Mouse (Mus musculus) hindbrain, embryonic 16.5 days (tissue): ENCODE measurements around the gene Fubp1. TPM values are rescaled to one million over a fixed set of nuclear protein-coding genes. Genes with fewer than 3 reads are reported as not detected.

ENCODE experiments used
- ATAC-seq: fragments of 200-750 bp; cut with Nextera tagmentation; 2 replicates; pipeline ENCODE4 v1.8.0; 2017; ENCODE audit warnings: moderate TSS enrichment, moderate library complexity
- H3K27ac ChIP-seq: fragments of 300-500 bp; sonication (generic); 2 replicates; pipeline ENCODE4 v1.5.1; 2014; ENCODE audit warnings: low read depth, mild to moderate bottlenecking, control low read depth, low read length, moderate library complexity
- H3K27me3 ChIP-seq: fragments of 300-500 bp; sonication (generic); replicated peaks from 2 replicates; pipeline ENCODE4 v1.6.1; 2014; ENCODE audit warnings: low read length; ENCODE audit not compliant: control insufficient read depth, insufficient read depth
- H3K36me3 ChIP-seq: fragments of 300-500 bp; sonication (generic); 2 replicates; pipeline ENCODE4 v1.6.1; 2014; ENCODE audit warnings: mild to moderate bottlenecking, low read length, moderate library complexity, mixed read lengths; ENCODE audit not compliant: control insufficient read depth, insufficient read depth
- H3K4me1 ChIP-seq: fragments of 300-500 bp; sonication (generic); 2 replicates; pipeline ENCODE4 v1.6.1; 2014; ENCODE audit warnings: low read depth, low read length; ENCODE audit not compliant: control insufficient read depth, insufficient read depth
- H3K4me2 ChIP-seq: fragments of 300-500 bp; sonication (generic); 2 replicates; pipeline ENCODE4 v1.6.1; 2014; ENCODE audit warnings: mild to moderate bottlenecking, low read length, control low read depth, moderate library complexity
- H3K4me3 ChIP-seq: fragments of 300-500 bp; sonication (generic); 2 replicates; pipeline ENCODE4 v1.5.1; 2014; ENCODE audit warnings: mild to moderate bottlenecking, low read length, control low read depth, moderate library complexity
- H3K9ac ChIP-seq: fragments of 300-500 bp; sonication (generic); 2 replicates; pipeline ENCODE4 v1.6.1; 2014; ENCODE audit warnings: low read depth, mild to moderate bottlenecking, control low read depth, low read length, moderate library complexity
- H3K9me3 ChIP-seq: fragments of 300-500 bp; sonication (generic); 2 replicates; pipeline ENCODE4 v1.6.1; 2014; ENCODE audit warnings: mild to moderate bottlenecking, low read length, moderate library complexity; ENCODE audit not compliant: control insufficient read depth
- WGBS: fragments of 180-500 bp; shearing (Covaris S2); extraction: QIAGEN DNeasy Blood & Tissue Kit; methylation state at CpG from one replicate; pipeline ENCODE4 v1.1.7; 2014; 5-methylcytosine and 5-hydroxymethylcytosine counted together
- polyA plus RNA-seq: library from polyadenylated mRNA; unstranded; fragments of >200 nt; fragmentation: Nextera tagmentation; extraction: Ambion mirVana; gene quantifications from 2 replicates; pipeline ENCODE4 v1.2.1, GENCODE M21; 2015

The Fubp1 gene
- polyA plus RNA-seq, 1 experiment from 2014 or later, result 168 TPM

GRCm38 (mm10) chr3:152260362-152260761, 50.1 kb downstream of the Fubp1 start:
- Histone ChIP-seq H3K27ac (no peak overlapping the region), H3K4me1 (peaks cover 3% of the 10 kb centered on the region), H3K9me3 (no peaks in the 10 kb centered on the region), H3K27me3 (0 out of 2 replicates have a peak, but pooled peaks cover 3% of the 10 kb centered on the region), H3K9ac (no peak overlapping the region), H3K36me3 (no peaks in the 10 kb centered on the region), H3K4me3 (no peak overlapping the region), H3K4me2 (no peak overlapping the region)
- no peak for ATAC-seq
- WGBS, result 92% methylated on average over 1 of the region's 1 CpGs

- Histone ChIP-seq H3K9ac (no peak overlapping the region), H3K4me3 (no peak overlapping the region), H3K36me3 (no peaks in the 10 kb centered on the region), H3K4me2 (no peak overlapping the region), H3K27ac (no peak overlapping the region), H3K27me3 (peaks cover 4% of the 10 kb centered on the region), H3K4me1 (peaks cover 12% of the 10 kb centered on the region), H3K9me3 (no peaks in the 10 kb centered on the region)
- 50% methylated on average over 8 of the region's 8 CpGs for WGBS
- ATAC-seq, result no peak
These were observed 51.2 kb downstream of the Fubp1 start for GRCm38 (mm10) chr3:152261436-152261835.

GRCm38 (mm10) chr3:152261948-152262347, 51.7 kb downstream of the Fubp1 start:
- Histone ChIP-seq H3K4me3 (no peak overlapping the region), H3K27me3 (peaks cover 6% of the 10 kb centered on the region)
- WGBS, result 33% methylated on average over 8 of the region's 8 CpGs

GRCm38 (mm10) chr3:152264374-152264773, 54.2 kb downstream of the Fubp1 start:
- no peak overlapping the region for H3K4me3 ChIP-seq
- H3K4me1 ChIP-seq, result peaks cover 12% of the 10 kb centered on the region
- H3K4me2 ChIP-seq, result no peak overlapping the region
- 45% methylated on average over 10 of the region's 10 CpGs for WGBS
- no peak for ATAC-seq
- no peaks in the 10 kb centered on the region for H3K36me3 ChIP-seq
- no peaks in the 10 kb centered on the region for H3K9me3 ChIP-seq
- H3K27ac ChIP-seq, result no peak overlapping the region
- H3K9ac ChIP-seq, result no peak overlapping the region
- H3K27me3 ChIP-seq, result peaks cover 9% of the 10 kb centered on the region

More at GRCm38 (mm10) chr3:152261948-152262347, 51.7 kb downstream of the Fubp1 start:
- H3K4me2 ChIP-seq, result no peak overlapping the region
- no peaks in the 10 kb centered on the region for H3K36me3 ChIP-seq
- H3K4me1 ChIP-seq, result peaks cover 12% of the 10 kb centered on the region
- no peak overlapping the region for H3K9ac ChIP-seq
- ATAC-seq, result no peak
- H3K9me3 ChIP-seq, result no peaks in the 10 kb centered on the region
- no peak overlapping the region for H3K27ac ChIP-seq

- Histone ChIP-seq H3K27ac (no peak overlapping the region), H3K36me3 (no peaks in the 10 kb centered on the region), H3K4me1 (peaks cover 12% of the 10 kb centered on the region), H3K9ac (no peak overlapping the region; the same call in 1 of the 2 replicates), H3K27me3 (peaks cover 9% of the 10 kb centered on the region), H3K4me2 (peak overlapping the region; percentile 100), H3K9me3 (no peaks in the 10 kb centered on the region), H3K4me3 (peak overlapping the region; percentile 62; the same call in 1 of the 2 replicates)
- ATAC-seq, result no peak
- WGBS, result 23% methylated on average over 12 of the region's 12 CpGs
These were observed 54.6 kb downstream of the Fubp1 start for GRCm38 (mm10) chr3:152264830-152265229.

GRCm38 (mm10) chr3:152265351-152266035, 55.3 kb downstream of the Fubp1 start:
- Histone ChIP-seq H3K9ac (peak overlapping the region; percentile 69), H3K4me2 (peak overlapping the region; percentile 100), H3K27ac (no peak overlapping the region), H3K4me1 (peaks cover 12% of the 10 kb centered on the region), H3K4me3 (peak overlapping the region; percentile 62), H3K9me3 (no peaks in the 10 kb centered on the region), H3K36me3 (no peaks in the 10 kb centered on the region), H3K27me3 (peaks cover 9% of the 10 kb centered on the region)
- peak; percentile 77 for ATAC-seq
- WGBS, result under 1% methylated on average over 51 of the region's 63 CpGs

GRCm38 (mm10) chr3:152266036-152266421, 55.8 kb downstream of the Fubp1 start, which contains the start of gene Nexn:
Gene Nexn, minus strand, starts transcription at chr3:152266350.
- WGBS, result 5% methylated on average over 13 of the region's 13 CpGs
- no peaks in the 10 kb centered on the region for H3K9me3 ChIP-seq
- ATAC-seq, result 0 out of 2 replicates have a peak, but pooled peaks have one; percentile 1
- peaks cover 12% of the 10 kb centered on the region for H3K4me1 ChIP-seq
- peak within 1 kb of the TSS; percentile 69 for H3K9ac ChIP-seq
- no peaks in the 10 kb centered on the region for H3K36me3 ChIP-seq
- H3K4me3 ChIP-seq, result peak within 1 kb of the TSS; percentile 62
- H3K4me2 ChIP-seq, result peak within 1 kb of the TSS; percentile 100
- H3K27ac ChIP-seq, result no peak within 1 kb of the TSS
- H3K27me3 ChIP-seq, result peaks cover 9% of the 10 kb centered on the region

GRCm38 (mm10) chr3:152268099-152268498, 57.9 kb downstream of the Fubp1 start:
- peaks cover 12% of the 10 kb centered on the region for H3K4me1 ChIP-seq
- no peak overlapping the region for H3K4me3 ChIP-seq
- WGBS, result 93% methylated on average over 14 of the region's 14 CpGs
- H3K27ac ChIP-seq, result no peak overlapping the region
- no peak for ATAC-seq
- no peaks in the 10 kb centered on the region for H3K36me3 ChIP-seq
- H3K9me3 ChIP-seq, result no peaks in the 10 kb centered on the region
- no peak overlapping the region for H3K4me2 ChIP-seq
- no peak overlapping the region for H3K9ac ChIP-seq
- H3K27me3 ChIP-seq, result peaks cover 9% of the 10 kb centered on the region

GRCm38 (mm10) chr3:152271071-152271710, 61.0 kb downstream of the Fubp1 start:
- Histone ChIP-seq H3K27me3 (peaks cover 6% of the 10 kb centered on the region), H3K9ac (no peak overlapping the region), H3K4me3 (no peak overlapping the region), H3K4me2 (no peak overlapping the region), H3K27ac (no peak overlapping the region), H3K4me1 (peaks cover under 1% of the 10 kb centered on the region; the same call in 1 of the 2 replicates), H3K36me3 (peaks cover 10% of the 10 kb centered on the region), H3K9me3 (no peaks in the 10 kb centered on the region)
- ATAC-seq, result no peak
- WGBS, result 92% methylated on average over 10 of the region's 10 CpGs
